ENCODE assay signal across 16 mouse cellular contexts in the genomic region with DNA sequence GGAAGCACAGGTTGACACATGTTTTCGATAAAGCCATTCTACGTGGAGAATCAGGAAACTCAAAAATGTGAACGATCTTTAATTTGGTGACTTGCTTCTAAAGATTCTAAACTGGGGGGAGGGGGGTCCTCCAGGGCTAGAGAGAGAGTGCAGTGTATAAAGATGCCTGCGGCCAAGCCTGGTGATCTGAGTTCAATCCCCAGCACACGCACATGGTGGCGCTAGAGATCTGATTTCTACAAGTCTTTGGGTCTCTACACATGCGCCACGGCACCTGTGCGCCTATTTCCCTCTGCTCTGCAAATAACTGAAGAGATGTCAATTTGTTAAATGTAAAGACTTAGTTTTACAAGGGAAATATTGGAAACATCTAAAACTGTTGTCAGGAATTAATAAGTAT.
A peak's percentile ranks its signal among the peaks of the same experiment; 100 is the strongest.
DNase-seq lines count a peak whose midpoint lies in the region; ATAC-seq and TF ChIP-seq lines count a peak whose summit lies in the region.
"Had no signal": no experiment of that assay in that cellular context is flagged by ENCODE, and none has a peak within 500 bp of the region (broad histone marks: within the 10 kb centered on the region; RNA-seq: fewer than 3 reads in every experiment).

No protein-coding gene starts in this region.

- H3K36me3 ChIP-seq in hindbrain, postnatal 0 days (ENCODE audit: insufficient read depth, low read length) = no peaks in the 10 kb centered on the region
- no peaks in the 10 kb centered on the region for H3K36me3 ChIP-seq in hindbrain, embryonic 16.5 days (ENCODE audit: control insufficient read depth, insufficient read depth, low read length)
- H3K36me3 ChIP-seq in forebrain, embryonic 11.5 days (ENCODE audit: control insufficient read depth, insufficient read depth, low read length) = no peaks in the 10 kb centered on the region
- H3K36me3 ChIP-seq: forebrain, embryonic 15.5 days; heart, embryonic 12.5 days had no signal

- no peaks in the 10 kb centered on the region for H3K27me3 ChIP-seq in hindbrain, postnatal 0 days (ENCODE audit: insufficient read depth, low read length)
- H3K27me3 ChIP-seq in hindbrain, embryonic 16.5 days (replicated peaks; ENCODE audit: control insufficient read depth, insufficient read depth, low read length) = peaks cover 2% of the 10 kb centered on the region
- H3K27me3 ChIP-seq in forebrain, embryonic 11.5 days (ENCODE audit: control insufficient read depth, insufficient read depth, low read length) = peaks cover 4% of the 10 kb centered on the region; the same call in 1 of the 2 replicates
- H3K27me3 ChIP-seq: heart, embryonic 12.5 days had no signal

- H3K4me2 ChIP-seq in hindbrain, postnatal 0 days (ENCODE audit: low read depth, low read length) = no peak overlapping the region
- no peak overlapping the region for H3K4me2 ChIP-seq in hindbrain, embryonic 16.5 days (ENCODE audit: low read length)
- H3K4me2 ChIP-seq in forebrain, embryonic 11.5 days (ENCODE audit: low read depth, low read length, severe bottlenecking) = no peak overlapping the region
- H3K4me2 ChIP-seq: forebrain, embryonic 15.5 days; heart, embryonic 12.5 days had no signal

- ATAC-seq in hindbrain, postnatal 0 days = no peak
- ATAC-seq in hindbrain, embryonic 16.5 days = no peak
- ATAC-seq in forebrain, embryonic 11.5 days (replicated peaks; ENCODE audit: low FRiP score) = no peak
- ATAC-seq: forebrain, embryonic 15.5 days had no signal

- WGBS in hindbrain, postnatal 0 days = 67% methylated on average over 9 of the region's 9 CpGs
- WGBS in hindbrain, embryonic 16.5 days = 63% methylated on average over 9 of the region's 9 CpGs
- WGBS in forebrain, embryonic 11.5 days = 66% methylated on average over 9 of the region's 9 CpGs

- no peaks in the 10 kb centered on the region for H3K4me1 ChIP-seq in hindbrain, postnatal 0 days (ENCODE audit: insufficient read depth, low read length)
- H3K4me1 ChIP-seq in hindbrain, embryonic 16.5 days (ENCODE audit: control insufficient read depth, insufficient read depth, low read depth, low read length) = no peaks in the 10 kb centered on the region
- no peaks in the 10 kb centered on the region for H3K4me1 ChIP-seq in forebrain, embryonic 11.5 days (replicated peaks; ENCODE audit: control insufficient read depth, insufficient read depth, low read length)
- H3K4me1 ChIP-seq: forebrain, embryonic 15.5 days had no signal

- no peak for DNase-seq in hindbrain, postnatal 0 days (ENCODE audit: low spot score)
- DNase-seq in 416B (ENCODE audit: low read depth) (peak; percentile 20), ES-CJ7 (ENCODE audit: low read depth, low spot score) (peak; percentile 86)
- peak; percentile 8 for DNase-seq in brain, adult 2 months (ENCODE audit: low read depth, low spot score)
- DNase-seq in kidney, postnatal 4 days = no peak
- DNase-seq in forebrain, embryonic 11.5 days (ENCODE audit: low spot score) = no peak
- no peak for DNase-seq in cerebellum, adult 18-20 months
- DNase-seq: adrenal gland, adult 2 months; cerebellum, postnatal 14 days; heart, postnatal 36 days had no signal

- H3K9ac ChIP-seq in hindbrain, postnatal 0 days (replicated peaks; ENCODE audit: low read length) = no peak overlapping the region
- no peak overlapping the region for H3K9ac ChIP-seq in hindbrain, embryonic 16.5 days (ENCODE audit: low read depth, low read length)
- H3K9ac ChIP-seq in forebrain, embryonic 11.5 days (ENCODE audit: low read length) = no peak overlapping the region
- H3K9ac ChIP-seq: forebrain, embryonic 15.5 days; heart, embryonic 12.5 days had no signal

- H3K27ac ChIP-seq in hindbrain, postnatal 0 days = no peak overlapping the region
- H3K27ac ChIP-seq in hindbrain, embryonic 16.5 days (ENCODE audit: low read depth, low read length) = no peak overlapping the region
- H3K27ac ChIP-seq in forebrain, embryonic 11.5 days (ENCODE audit: low read depth, low read length) = no peak overlapping the region
- H3K27ac ChIP-seq: forebrain, embryonic 15.5 days; layer of hippocampus, adult 2 months; left cerebral cortex, adult 2 months had no signal

- H3K4me3 ChIP-seq in hindbrain, postnatal 0 days (ENCODE audit: low read length) = no peak overlapping the region
- H3K4me3 ChIP-seq in hindbrain, embryonic 16.5 days (ENCODE audit: low read length) = no peak overlapping the region
- no peak overlapping the region for H3K4me3 ChIP-seq in forebrain, embryonic 11.5 days (ENCODE audit: low read depth, low read length)
- H3K4me3 ChIP-seq: erythroblast, embryonic 14.5 days; forebrain, embryonic 15.5 days; heart, embryonic 12.5 days; layer of hippocampus, adult 2 months; left cerebral cortex, adult 2 months had no signal

- TF ChIP-seq CTCF in hindbrain, postnatal 0 days (IDR thresholded peaks at IDR 0.05; ENCODE audit: low read depth) = peak; percentile 34

- no peaks in the 10 kb centered on the region for H3K9me3 ChIP-seq in hindbrain, postnatal 0 days (ENCODE audit: low read length)
- H3K9me3 ChIP-seq in hindbrain, embryonic 16.5 days (ENCODE audit: control insufficient read depth, low read length) = 0 out of 2 replicates have a peak, but pooled peaks cover 2% of the 10 kb centered on the region
- no peaks in the 10 kb centered on the region for H3K9me3 ChIP-seq in forebrain, embryonic 11.5 days (ENCODE audit: control insufficient read depth, low read length)
- H3K9me3 ChIP-seq: forebrain, embryonic 15.5 days; heart, embryonic 12.5 days had no signal

Comparison
In these comparisons a context has a peak if more than half of its experiments do, and no peak if none do; other contexts are left out.
1. DNase-seq: peak in 416B (single experiment), ES-CJ7 (single experiment) and brain, adult 2 months (single experiment); none in hindbrain, postnatal 0 days (single experiment), kidney, postnatal 4 days (0 of 2), forebrain, embryonic 11.5 days (single experiment) and cerebellum, adult 18-20 months (0 of 2).